Mouse (Mus musculus): ENCODE results near the gene Asb16. TPM values are rescaled to one million over a fixed set of nuclear protein-coding genes. Genes with fewer than 3 reads are reported as not detected.

The Asb16 gene
- 1 to 10 TPM; 1.3 to 1.6 (median 1.5) TPM for total RNA-seq (2022)

GRCm38 (mm10) chr11:102268520-102269244 is at the start of gene Asb16:
Gene Asb16 (plus strand): TSS chr11:102268743.
- DNase-seq (ENCODE audit: low spot score) = no peak

- peak; percentile 97 for DNase-seq (ENCODE audit: low spot score)
Observed at GRCm38 (mm10) chr11:102218783-102219182, 49.8 kb upstream of the Asb16 start.

- no peak for DNase-seq (ENCODE audit: low spot score)
Observed at GRCm38 (mm10) chr11:102219247-102219993, 49.1 kb upstream of the Asb16 start.

- DNase-seq (ENCODE audit: low spot score) = peak; percentile 85
Observed at GRCm38 (mm10) chr11:102219994-102220346, 48.6 kb upstream of the Asb16 start.

GRCm38 (mm10) chr11:102220451-102220850 is 48.1 kb upstream of the Asb16 start:
- DNase-seq (ENCODE audit: low spot score) = no peak

- DNase-seq (ENCODE audit: low spot score) = no peak
Observed at GRCm38 (mm10) chr11:102221243-102221953, 47.1 kb upstream of the Asb16 start.

- no peak for DNase-seq (ENCODE audit: low spot score)
Observed at GRCm38 (mm10) chr11:102221954-102222351, 46.6 kb upstream of the Asb16 start.

GRCm38 (mm10) chr11:102223166-102223565 is 45.4 kb upstream of the Asb16 start:
- DNase-seq (ENCODE audit: low spot score) = no peak

GRCm38 (mm10) chr11:102224686-102225085 is 43.9 kb upstream of the Asb16 start:
- no peak for DNase-seq (ENCODE audit: low spot score)

GRCm38 (mm10) chr11:102225221-102225620 is 43.3 kb upstream of the Asb16 start:
- no peak for DNase-seq (ENCODE audit: low spot score)

GRCm38 (mm10) chr11:102226067-102226978 is 42.2 kb upstream of the Asb16 start:
- DNase-seq (ENCODE audit: low spot score) = no peak

- DNase-seq (ENCODE audit: low spot score) = no peak
Observed at GRCm38 (mm10) chr11:102227270-102228190, 41.0 kb upstream of the Asb16 start.

- DNase-seq (ENCODE audit: low spot score) = no peak
Observed at GRCm38 (mm10) chr11:102228191-102228545, 40.4 kb upstream of the Asb16 start.

- DNase-seq (ENCODE audit: low spot score) = no peak
Observed at GRCm38 (mm10) chr11:102228646-102229268, 39.8 kb upstream of the Asb16 start.

GRCm38 (mm10) chr11:102229331-102229953 is 39.1 kb upstream of the Asb16 start:
- DNase-seq (ENCODE audit: low spot score) = no peak

GRCm38 (mm10) chr11:102230006-102230741 is 38.4 kb upstream of the Asb16 start, which contains the start of gene Hdac5:
Gene Hdac5 (minus strand): TSS chr11:102230166.
- DNase-seq (ENCODE audit: low spot score) = peak; percentile 99

- no peak for DNase-seq (ENCODE audit: low spot score)
Observed at GRCm38 (mm10) chr11:102236022-102236421, 32.5 kb upstream of the Asb16 start.

GRCm38 (mm10) chr11:102240636-102241035 is 27.9 kb upstream of the Asb16 start:
- no peak for DNase-seq (ENCODE audit: low spot score)

- DNase-seq (ENCODE audit: low spot score) = no peak
Observed at GRCm38 (mm10) chr11:102241246-102241645, 27.3 kb upstream of the Asb16 start.
